Mouse (Mus musculus) limb, embryonic 10.5 days (tissue): ENCODE measurements around the gene Flvcr1. TPM values are rescaled to one million over a fixed set of nuclear protein-coding genes. Genes with fewer than 3 reads are reported as not detected.
A peak's percentile ranks its signal among the peaks of the same experiment; 100 is the strongest.

Experiments
- DNase-seq: peaks from one replicate; pipeline ENCODE4 v3.0.0-alpha.2; 2017; ENCODE audit warnings: low spot score
- H3K27ac ChIP-seq: fragments of 300-500 bp; sonication (generic); 2 replicates; pipeline ENCODE4 v1.5.1; 2016; ENCODE audit warnings: mild to moderate bottlenecking
- H3K27me3 ChIP-seq: fragments of 300-500 bp; sonication (generic); 2 replicates; pipeline ENCODE4 v1.6.1; 2016; ENCODE audit warnings: low read depth, mild to moderate bottlenecking; ENCODE audit not compliant: poor library complexity, severe bottlenecking
- H3K36me3 ChIP-seq: fragments of 300-500 bp; sonication (generic); 2 replicates; pipeline ENCODE4 v1.6.1; 2016; ENCODE audit warnings: mild to moderate bottlenecking, moderate library complexity
- H3K4me1 ChIP-seq: fragments of 300-500 bp; sonication (generic); 2 replicates; pipeline ENCODE4 v1.6.1; 2016
- H3K4me3 ChIP-seq: fragments of 300-500 bp; sonication (generic); 2 replicates; pipeline ENCODE4 v1.5.1; 2016; ENCODE audit warnings: mild to moderate bottlenecking, moderate library complexity
- H3K9me3 ChIP-seq: fragments of 300-500 bp; sonication (generic); replicated peaks from 2 replicates; pipeline ENCODE4 v1.6.1; 2016; ENCODE audit warnings: mild to moderate bottlenecking
- WGBS: fragments of 180-500 bp; shearing (Covaris S2); methylation state at CpG from one replicate; pipeline ENCODE4 v1.1.7; 2016; 5-methylcytosine and 5-hydroxymethylcytosine counted together
- polyA plus RNA-seq: library from polyadenylated mRNA; unstranded; fragments of >200 nt; fragmentation: Nextera tagmentation; extraction: Ambion mirVana; gene quantifications from 2 replicates; pipeline ENCODE4 v1.2.1, GENCODE M21; 2016

Gene Flvcr1
- polyA plus RNA-seq, 1 experiment from 2014 or later: 6.9 TPM

- Histone ChIP-seq H3K27ac (no peak overlapping the region), H3K36me3 (no peaks in the 10 kb centered on the region), H3K4me3 (no peak overlapping the region), H3K9me3 (no peaks in the 10 kb centered on the region), H3K4me1 (no peaks in the 10 kb centered on the region), H3K27me3 (no peaks in the 10 kb centered on the region)
- 78% methylated on average over 6 of the region's 6 CpGs for WGBS
- no peak for DNase-seq
Observed at GRCm38 (mm10) chr1:190996346-190996877, 29.5 kb downstream of the Flvcr1 start.

GRCm38 (mm10) chr1:190995548-190995947 is 30.4 kb downstream of the Flvcr1 start:
- Histone ChIP-seq H3K36me3 (no peaks in the 10 kb centered on the region), H3K9me3 (no peaks in the 10 kb centered on the region), H3K4me1 (no peaks in the 10 kb centered on the region), H3K27me3 (no peaks in the 10 kb centered on the region), H3K4me3 (no peak overlapping the region), H3K27ac (no peak overlapping the region)
- no peak for DNase-seq
- 85% methylated on average over 7 of the region's 7 CpGs for WGBS

- Histone ChIP-seq H3K36me3 (no peaks in the 10 kb centered on the region), H3K27me3 (no peaks in the 10 kb centered on the region), H3K27ac (no peak overlapping the region), H3K4me3 (no peak overlapping the region), H3K4me1 (no peaks in the 10 kb centered on the region), H3K9me3 (no peaks in the 10 kb centered on the region)
- DNase-seq: no peak
- 86% methylated on average over 9 of the region's 9 CpGs for WGBS
Observed at GRCm38 (mm10) chr1:190989437-190990082, 36.4 kb downstream of the Flvcr1 start.

GRCm38 (mm10) chr1:190981412-190981811 is 44.5 kb downstream of the Flvcr1 start:
- H3K4me1 ChIP-seq: peaks cover 47% of the 10 kb centered on the region
- H3K27me3 ChIP-seq: no peaks in the 10 kb centered on the region
- peak overlapping the region; percentile 6; the same call in 1 of the 2 replicates for H3K27ac ChIP-seq
- no peak for DNase-seq
- H3K4me3 ChIP-seq: no peak overlapping the region
- no peaks in the 10 kb centered on the region for H3K9me3 ChIP-seq
- peaks cover 5% of the 10 kb centered on the region; the same call in 1 of the 2 replicates for H3K36me3 ChIP-seq
- WGBS: 77% methylated on average over 4 of the region's 4 CpGs

GRCm38 (mm10) chr1:190980470-190980869 is 45.5 kb downstream of the Flvcr1 start:
- 94% methylated on average over 1 of the region's 1 CpGs for WGBS
- H3K9me3 ChIP-seq: no peaks in the 10 kb centered on the region
- H3K4me3 ChIP-seq: no peak overlapping the region
- peaks cover 52% of the 10 kb centered on the region for H3K4me1 ChIP-seq
- no peak overlapping the region for H3K27ac ChIP-seq
- no peak for DNase-seq
- peaks cover 14% of the 10 kb centered on the region for H3K36me3 ChIP-seq
- no peaks in the 10 kb centered on the region for H3K27me3 ChIP-seq

GRCm38 (mm10) chr1:190979100-190979563 is 46.8 kb downstream of the Flvcr1 start, which contains the start of gene Vash2:
Gene Vash2, minus strand, starts transcription at chr1:190979296.
- WGBS: under 1% methylated on average over 38 of the region's 38 CpGs
- peaks cover 52% of the 10 kb centered on the region for H3K4me1 ChIP-seq
- H3K9me3 ChIP-seq: no peaks in the 10 kb centered on the region
- peaks cover 28% of the 10 kb centered on the region for H3K36me3 ChIP-seq
- DNase-seq: peak; percentile 92
- no peaks in the 10 kb centered on the region for H3K27me3 ChIP-seq
- peak within 1 kb of the TSS; percentile 96 for H3K27ac ChIP-seq
- peak within 1 kb of the TSS; percentile 88 for H3K4me3 ChIP-seq

GRCm38 (mm10) chr1:190978511-190979073 is 47.4 kb downstream of the Flvcr1 start:
- no peaks in the 10 kb centered on the region for H3K9me3 ChIP-seq
- DNase-seq: peak; percentile 83
- H3K4me3 ChIP-seq: peak overlapping the region; percentile 88
- peak overlapping the region; percentile 96 for H3K27ac ChIP-seq
- peaks cover 33% of the 10 kb centered on the region for H3K36me3 ChIP-seq
- under 1% methylated on average over 46 of the region's 46 CpGs for WGBS
- peaks cover 52% of the 10 kb centered on the region for H3K4me1 ChIP-seq
- no peaks in the 10 kb centered on the region for H3K27me3 ChIP-seq

GRCm38 (mm10) chr1:190978001-190978400 is 48.0 kb downstream of the Flvcr1 start:
- WGBS: under 1% methylated on average over 22 of the region's 22 CpGs
- H3K36me3 ChIP-seq: peaks cover 39% of the 10 kb centered on the region
- DNase-seq: peak; percentile 72
- no peaks in the 10 kb centered on the region for H3K27me3 ChIP-seq
- H3K4me1 ChIP-seq: peaks cover 54% of the 10 kb centered on the region
- H3K4me3 ChIP-seq: peak overlapping the region; percentile 88
- peak overlapping the region; percentile 96 for H3K27ac ChIP-seq
- H3K9me3 ChIP-seq: no peaks in the 10 kb centered on the region

- H3K27ac ChIP-seq: peak overlapping the region; percentile 96; the same call in 1 of the 2 replicates
- H3K4me1 ChIP-seq: peaks cover 57% of the 10 kb centered on the region
- DNase-seq: peak; percentile 43
- 61% methylated on average over 11 of the region's 11 CpGs for WGBS
- no peaks in the 10 kb centered on the region for H3K27me3 ChIP-seq
- no peaks in the 10 kb centered on the region for H3K9me3 ChIP-seq
- H3K36me3 ChIP-seq: peaks cover 49% of the 10 kb centered on the region
- H3K4me3 ChIP-seq: peak overlapping the region; percentile 88
Observed at GRCm38 (mm10) chr1:190976887-190977573, 48.9 kb downstream of the Flvcr1 start.

GRCm38 (mm10) chr1:190974833-190975232 is 51.1 kb downstream of the Flvcr1 start:
- Histone ChIP-seq H3K4me3 (no peak overlapping the region), H3K27ac (no peak overlapping the region), H3K9me3 (no peaks in the 10 kb centered on the region), H3K36me3 (peaks cover 71% of the 10 kb centered on the region), H3K4me1 (peaks cover 43% of the 10 kb centered on the region), H3K27me3 (no peaks in the 10 kb centered on the region)
- DNase-seq: no peak
- 80% methylated on average over 1 of the region's 1 CpGs for WGBS

- H3K4me1 ChIP-seq: peaks cover 37% of the 10 kb centered on the region
- no peaks in the 10 kb centered on the region for H3K9me3 ChIP-seq
- H3K27me3 ChIP-seq: no peaks in the 10 kb centered on the region
- H3K4me3 ChIP-seq: no peak overlapping the region
- no peak overlapping the region for H3K27ac ChIP-seq
- DNase-seq: no peak
- WGBS: 92% methylated on average over 8 of the region's 8 CpGs
- H3K36me3 ChIP-seq: peaks cover 77% of the 10 kb centered on the region
Observed at GRCm38 (mm10) chr1:190974191-190974590, 51.8 kb downstream of the Flvcr1 start.

GRCm38 (mm10) chr1:190972612-190973192 is 53.3 kb downstream of the Flvcr1 start:
- no peaks in the 10 kb centered on the region for H3K27me3 ChIP-seq
- no peak overlapping the region for H3K27ac ChIP-seq
- no peak overlapping the region for H3K4me3 ChIP-seq
- peaks cover 24% of the 10 kb centered on the region for H3K4me1 ChIP-seq
- no peak for DNase-seq
- peaks cover 92% of the 10 kb centered on the region for H3K36me3 ChIP-seq
- no peaks in the 10 kb centered on the region for H3K9me3 ChIP-seq
- WGBS: 64% methylated on average over 7 of the region's 7 CpGs
